Mouse (Mus musculus) liver, embryonic 16.5 days (tissue): ENCODE results near the gene 6030458C11Rik. TPM values are rescaled to one million over a fixed set of nuclear protein-coding genes. Genes with fewer than 3 reads are reported as not detected.

Experiments
- ATAC-seq: fragments of 200-750 bp; cut with Nextera tagmentation; 2 replicates; pipeline ENCODE4 v1.8.0; 2017; ENCODE audit warnings: low read depth, mild to moderate bottlenecking, moderate number of reproducible peaks, moderate library complexity
- H3K27ac ChIP-seq: fragments of 300-500 bp; sonication (generic); 2 replicates; pipeline ENCODE4 v1.5.1; 2014; ENCODE audit warnings: mild to moderate bottlenecking, low read length
- H3K27me3 ChIP-seq: fragments of 300-500 bp; sonication (generic); 2 replicates; pipeline ENCODE4 v1.6.1; 2014; ENCODE audit warnings: low read depth, low read length, mixed read lengths; ENCODE audit not compliant: control insufficient read depth, insufficient read depth
- H3K36me3 ChIP-seq: fragments of 300-500 bp; sonication (generic); 2 replicates; pipeline ENCODE4 v1.6.1; 2014; ENCODE audit warnings: mild to moderate bottlenecking; ENCODE audit not compliant: control insufficient read depth, insufficient read depth
- H3K4me1 ChIP-seq: fragments of 300-500 bp; sonication (generic); 2 replicates; pipeline ENCODE4 v1.6.1; 2014; ENCODE audit warnings: low read depth, low read length, mixed read lengths; ENCODE audit not compliant: control insufficient read depth
- H3K4me2 ChIP-seq: fragments of 300-500 bp; sonication (generic); 2 replicates; pipeline ENCODE4 v1.6.1; 2014; ENCODE audit warnings: low read depth, low read length, mixed read lengths
- H3K4me3 ChIP-seq: fragments of 300-500 bp; sonication (generic); 2 replicates; pipeline ENCODE4 v1.5.1; 2014; ENCODE audit warnings: low read depth, mild to moderate bottlenecking, low read length
- H3K9ac ChIP-seq: fragments of 300-500 bp; sonication (generic); 2 replicates; pipeline ENCODE4 v1.6.1; 2014; ENCODE audit warnings: low read depth, low read length
- H3K9me3 ChIP-seq: fragments of 300-500 bp; sonication (generic); replicated peaks from 2 replicates; pipeline ENCODE4 v1.6.1; 2016; ENCODE audit warnings: low read length; ENCODE audit not compliant: control insufficient read depth
- WGBS: fragments of 180-500 bp; shearing (Covaris S2); extraction: QIAGEN DNeasy Blood & Tissue Kit; methylation state at CpG from one replicate; pipeline ENCODE4 v1.1.7; 2014; ENCODE audit not compliant: insufficient replicate concordance; 5-methylcytosine and 5-hydroxymethylcytosine counted together
- polyA plus RNA-seq: library from polyadenylated mRNA; unstranded; fragments of >200 nt; fragmentation: Nextera tagmentation; extraction: Ambion mirVana; gene quantifications from 2 replicates; pipeline ENCODE4 v1.2.1, GENCODE M21; 2015

Gene 6030458C11Rik
- polyA plus RNA-seq, 1 experiment from 2014 or later: 25.1 TPM

GRCm38 (mm10) chr15:12853471-12853870 lies 29.0 kb upstream of the 6030458C11Rik start:
- no peak overlapping the region for H3K9ac ChIP-seq

GRCm38 (mm10) chr15:12849373-12849772 lies 24.9 kb upstream of the 6030458C11Rik start:
- Histone ChIP-seq H3K27ac (no peak overlapping the region), H3K9ac (no peak overlapping the region), H3K4me2 (no peak overlapping the region), H3K4me1 (no peaks in the 10 kb centered on the region), H3K4me3 (no peak overlapping the region), H3K9me3 (no peaks in the 10 kb centered on the region), H3K36me3 (peaks cover 21% of the 10 kb centered on the region), H3K27me3 (no peaks in the 10 kb centered on the region)
- WGBS: 76% methylated on average over 4 of the region's 4 CpGs
- no peak for ATAC-seq

More at GRCm38 (mm10) chr15:12853471-12853870, 29.0 kb upstream of the 6030458C11Rik start:
- Histone ChIP-seq H3K36me3 (peaks cover 23% of the 10 kb centered on the region), H3K4me3 (no peak overlapping the region), H3K9me3 (no peaks in the 10 kb centered on the region), H3K27me3 (no peaks in the 10 kb centered on the region), H3K4me2 (no peak overlapping the region), H3K4me1 (peaks cover 10% of the 10 kb centered on the region), H3K27ac (no peak overlapping the region)
- 78% methylated on average over 8 of the region's 8 CpGs for WGBS
- no peak for ATAC-seq

GRCm38 (mm10) chr15:12848196-12848975 lies 23.9 kb upstream of the 6030458C11Rik start:
- no peaks in the 10 kb centered on the region for H3K27me3 ChIP-seq
- 79% methylated on average over 11 of the region's 11 CpGs for WGBS
- no peak overlapping the region for H3K4me2 ChIP-seq
- H3K9ac ChIP-seq: no peak overlapping the region
- peaks cover 20% of the 10 kb centered on the region for H3K36me3 ChIP-seq
- H3K4me1 ChIP-seq: no peaks in the 10 kb centered on the region
- no peak overlapping the region for H3K4me3 ChIP-seq
- no peak overlapping the region for H3K27ac ChIP-seq
- H3K9me3 ChIP-seq: no peaks in the 10 kb centered on the region
- ATAC-seq: 0 out of 2 replicates have a peak, but pooled peaks have one; percentile 32

GRCm38 (mm10) chr15:12842833-12843232 lies 18.4 kb upstream of the 6030458C11Rik start:
- no peak overlapping the region for H3K27ac ChIP-seq
- H3K4me1 ChIP-seq: no peaks in the 10 kb centered on the region
- WGBS: 76% methylated on average over 7 of the region's 7 CpGs
- peaks cover 26% of the 10 kb centered on the region for H3K36me3 ChIP-seq
- H3K4me3 ChIP-seq: no peak overlapping the region
- H3K9ac ChIP-seq: no peak overlapping the region
- H3K4me2 ChIP-seq: no peak overlapping the region
- H3K9me3 ChIP-seq: no peaks in the 10 kb centered on the region
- no peaks in the 10 kb centered on the region for H3K27me3 ChIP-seq
- no peak for ATAC-seq

GRCm38 (mm10) chr15:12840737-12841136 lies 16.3 kb upstream of the 6030458C11Rik start:
- Histone ChIP-seq H3K9ac (no peak overlapping the region), H3K4me1 (no peaks in the 10 kb centered on the region), H3K4me3 (no peak overlapping the region), H3K36me3 (peaks cover 30% of the 10 kb centered on the region), H3K27ac (no peak overlapping the region), H3K9me3 (no peaks in the 10 kb centered on the region), H3K27me3 (no peaks in the 10 kb centered on the region), H3K4me2 (no peak overlapping the region)
- 81% methylated on average over 11 of the region's 11 CpGs for WGBS
- no peak for ATAC-seq

- H3K27ac ChIP-seq: no peak overlapping the region
- H3K9me3 ChIP-seq: no peaks in the 10 kb centered on the region
- H3K27me3 ChIP-seq: no peaks in the 10 kb centered on the region
- H3K36me3 ChIP-seq: peaks cover 17% of the 10 kb centered on the region
- H3K4me3 ChIP-seq: no peak overlapping the region
- no peak for ATAC-seq
- H3K9ac ChIP-seq: no peak overlapping the region
- H3K4me2 ChIP-seq: no peak overlapping the region
- peaks cover 7% of the 10 kb centered on the region for H3K4me1 ChIP-seq
- WGBS: 97% methylated on average over 24 of the region's 24 CpGs
These were observed 9.8 kb upstream of the 6030458C11Rik start for GRCm38 (mm10) chr15:12834231-12834630.

- Histone ChIP-seq H3K9ac (no peak overlapping the region), H3K4me2 (no peak overlapping the region), H3K4me1 (peaks cover 7% of the 10 kb centered on the region), H3K4me3 (no peak overlapping the region), H3K36me3 (peaks cover 17% of the 10 kb centered on the region), H3K9me3 (no peaks in the 10 kb centered on the region), H3K27ac (no peak overlapping the region), H3K27me3 (no peaks in the 10 kb centered on the region)
- 97% methylated on average over 31 of the region's 31 CpGs for WGBS
- no peak for ATAC-seq
These were observed 8.9 kb upstream of the 6030458C11Rik start for GRCm38 (mm10) chr15:12833385-12833784.

GRCm38 (mm10) chr15:12832599-12832998 lies 8.2 kb upstream of the 6030458C11Rik start:
- H3K27me3 ChIP-seq: no peaks in the 10 kb centered on the region
- no peak overlapping the region for H3K9ac ChIP-seq
- H3K27ac ChIP-seq: no peak overlapping the region
- 90% methylated on average over 4 of the region's 4 CpGs for WGBS
- H3K4me2 ChIP-seq: no peak overlapping the region
- no peaks in the 10 kb centered on the region for H3K9me3 ChIP-seq
- H3K4me3 ChIP-seq: no peak overlapping the region
- H3K36me3 ChIP-seq: peaks cover 14% of the 10 kb centered on the region
- peak; percentile 32; the same call in 1 of the 2 replicates for ATAC-seq
- H3K4me1 ChIP-seq: peaks cover 7% of the 10 kb centered on the region

- H3K27me3 ChIP-seq: no peaks in the 10 kb centered on the region
- peaks cover 12% of the 10 kb centered on the region for H3K36me3 ChIP-seq
- H3K4me1 ChIP-seq: peaks cover 20% of the 10 kb centered on the region
- no peak overlapping the region for H3K27ac ChIP-seq
- H3K9me3 ChIP-seq: no peaks in the 10 kb centered on the region
- no peak overlapping the region for H3K4me2 ChIP-seq
- no peak for ATAC-seq
- no peak overlapping the region for H3K4me3 ChIP-seq
- WGBS: 47% methylated on average over 3 of the region's 3 CpGs
- no peak overlapping the region for H3K9ac ChIP-seq
These were observed 5.4 kb upstream of the 6030458C11Rik start for GRCm38 (mm10) chr15:12829878-12830277.
